Mouse (Mus musculus): Measurements from ENCODE around the gene Lsm7.

Lsm7 gene

GRCm38 (mm10) chr10:80854913-80855748 is at the start of gene Lsm7, which contains the start of gene Sppl2b:
Lsm7 (minus strand) TSS chr10:80855209.
Sppl2b (plus strand) TSS chr10:80855275.
- peak; percentile 90 to 94 for DNase-seq (ENCODE audit: low spot score in 2 of 2)

GRCm38 (mm10) chr10:80904709-80905108 is 49.7 kb upstream of the Lsm7 start:
- DNase-seq (ENCODE audit: low spot score in 2 of 2) = no peak

GRCm38 (mm10) chr10:80904004-80904693 is 49.1 kb upstream of the Lsm7 start:
- DNase-seq (ENCODE audit: low spot score in 2 of 2) = no peak

GRCm38 (mm10) chr10:80903282-80903681 is 48.3 kb upstream of the Lsm7 start:
- no peak for DNase-seq (ENCODE audit: low spot score in 2 of 2)

- DNase-seq (ENCODE audit: low spot score in 2 of 2) = no peak
Observed at GRCm38 (mm10) chr10:80902273-80902940, 47.4 kb upstream of the Lsm7 start.

GRCm38 (mm10) chr10:80901409-80902272 is 46.6 kb upstream of the Lsm7 start:
- DNase-seq (ENCODE audit: low spot score in 2 of 2) = no peak

GRCm38 (mm10) chr10:80900318-80901247 is 45.6 kb upstream of the Lsm7 start, which contains the start of gene Timm13:
Timm13 (minus strand) TSS chr10:80900969.
- peak; percentile 100 for DNase-seq (ENCODE audit: low spot score in 2 of 2)

GRCm38 (mm10) chr10:80899591-80900317 is 44.7 kb upstream of the Lsm7 start:
- DNase-seq (ENCODE audit: low spot score in 2 of 2) = no peak

- DNase-seq (ENCODE audit: low spot score in 2 of 2) = no peak
Observed at GRCm38 (mm10) chr10:80899074-80899473, 44.1 kb upstream of the Lsm7 start.

- peak; percentile 72 to 74 for DNase-seq (ENCODE audit: low spot score in 2 of 2)
Observed at GRCm38 (mm10) chr10:80897861-80898510, 43.0 kb upstream of the Lsm7 start.

GRCm38 (mm10) chr10:80896581-80897485 is 41.8 kb upstream of the Lsm7 start:
- DNase-seq (ENCODE audit: low spot score in 2 of 2) = no peak

GRCm38 (mm10) chr10:80895697-80896096 is 40.7 kb upstream of the Lsm7 start:
- no peak for DNase-seq (ENCODE audit: low spot score in 2 of 2)

- no peak for DNase-seq (ENCODE audit: low spot score in 2 of 2)
Observed at GRCm38 (mm10) chr10:80895100-80895499, 40.1 kb upstream of the Lsm7 start.

- DNase-seq (ENCODE audit: low spot score in 2 of 2) = no peak
Observed at GRCm38 (mm10) chr10:80887181-80887580, 32.2 kb upstream of the Lsm7 start.

GRCm38 (mm10) chr10:80881301-80881700 is 26.3 kb upstream of the Lsm7 start:
- DNase-seq (ENCODE audit: low spot score in 2 of 2) = peak in 1 of 2 experiments; percentile 59

GRCm38 (mm10) chr10:80880901-80881300 is 25.9 kb upstream of the Lsm7 start:
- no peak for DNase-seq (ENCODE audit: low spot score in 2 of 2)

GRCm38 (mm10) chr10:80880131-80880641 is 25.2 kb upstream of the Lsm7 start:
- DNase-seq (ENCODE audit: low spot score in 2 of 2) = no peak

GRCm38 (mm10) chr10:80876594-80876993 is 21.6 kb upstream of the Lsm7 start:
- no peak for DNase-seq (ENCODE audit: low spot score in 2 of 2)

All from right cerebral cortex, postnatal 36 days (tissue).